Mouse (Mus musculus) v-Abl transformed pro-B cells (cell line): ENCODE measurements around the gene Nphp3.

Experiments
- in situ Hi-C, 2 experiments: fragments of 400-800 bp; cut with MboI; formaldehyde crosslinking; loops; one replicate each; pipeline ENCODE4 v1.15.1; 2025; ENCODE audit not compliant: unreplicated experiment in 2 of 2

Nphp3 gene

GRCm38 (mm10) chr9:104001921-104002859 lies at the start of gene Nphp3:
TSS of gene Nphp3 (plus strand) at chr9:104002544.
- in situ Hi-C loops, result loop anchor here (10.0 to 25.0 kb wide), 3 partner anchors 273 to 1393 kb away; partner anchors contain the start of genes Anapc13 (in 1 of the 2), Aste1 (in 1 of the 2), Cep63 (in 1 of the 2) and Nek11 (in 1 of the 2)

DNA sequence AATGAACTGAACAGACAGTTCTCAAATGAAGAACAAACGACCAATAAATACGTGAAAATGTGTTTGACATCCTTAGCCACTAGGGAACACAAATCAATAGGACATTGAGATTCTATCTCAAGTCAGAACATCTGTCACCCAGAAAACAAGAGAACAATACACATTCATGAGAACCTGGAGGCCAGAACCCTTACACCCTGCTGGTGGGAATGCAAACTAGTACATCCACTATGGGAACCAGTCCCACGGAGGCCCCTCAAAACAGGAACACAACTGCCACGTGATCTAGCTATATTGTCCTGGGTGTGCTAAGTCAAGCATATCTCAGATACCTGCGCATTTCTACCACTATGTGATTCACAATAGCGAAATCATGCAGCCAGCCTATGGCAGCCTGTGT lies 43.6 kb upstream of the Nphp3 start:
- in situ Hi-C loops, result no loop called here

GRCm38 (mm10) chr9:103959989-103960388 lies 42.4 kb upstream of the Nphp3 start:
- in situ Hi-C loops, result no loop called here

GRCm38 (mm10) chr9:103996496-103996895 lies 5.8 kb upstream of the Nphp3 start:
- in situ Hi-C loops, result loop anchor here (5.0 to 25.0 kb wide), 9 partner anchors 234 to 904 kb away; partner anchors contain the start of genes 1300017J02Rik (in 2 of the 2), Topbp1 (in 2 of the 2) and Tmem108 (in 1 of the 2)

- in situ Hi-C loops, result loop anchor here (10.0 to 25.0 kb wide), 3 partner anchors 274 to 1394 kb away; partner anchors contain the start of genes Anapc13 (in 1 of the 2), Aste1 (in 1 of the 2), Cep63 (in 1 of the 2) and Nek11 (in 1 of the 2)
These were observed 1.7 kb upstream of the Nphp3 start for GRCm38 (mm10) chr9:104000601-104001000.

DNA sequence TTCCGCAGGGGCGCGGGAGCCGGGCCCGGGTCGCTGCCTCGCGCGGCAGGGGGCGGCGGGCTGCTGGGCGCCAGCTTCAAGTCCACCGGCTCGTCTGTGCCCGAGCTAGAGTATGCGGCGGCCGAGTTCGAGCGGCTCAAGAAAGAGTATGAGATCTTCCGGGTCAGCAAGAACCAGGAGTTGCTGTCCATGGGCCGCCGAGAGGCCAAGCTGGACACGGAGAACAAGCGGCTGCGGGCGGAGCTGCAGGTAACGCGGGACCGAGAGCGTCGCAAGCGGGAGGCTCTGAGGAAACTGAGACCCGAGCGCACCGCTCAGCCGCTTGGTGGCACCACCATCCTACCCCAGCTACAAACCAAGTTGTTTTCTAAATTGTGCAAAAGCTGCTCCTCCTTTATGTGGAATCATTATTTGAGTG lies 578 bp downstream of the Nphp3 start:
- in situ Hi-C loops, result loop anchor here (10.0 to 25.0 kb wide), 3 partner anchors 272 to 1392 kb away; partner anchors contain the start of genes Anapc13 (in 1 of the 2), Aste1 (in 1 of the 2), Cep63 (in 1 of the 2) and Nek11 (in 1 of the 2)

- in situ Hi-C loops, result loop anchor here in 1 of 2 experiments (25.0 kb wide), 1 partner anchor 1377 kb away; the partner anchor contains the start of genes Anapc13 and Cep63
These were observed 12.2 kb downstream of the Nphp3 start for GRCm38 (mm10) chr9:104014526-104014925.

GRCm38 (mm10) chr9:104021026-104021425 lies 18.7 kb downstream of the Nphp3 start:
- in situ Hi-C loops, result loop anchor here in 1 of 2 experiments (25.0 kb wide), 1 partner anchor 1384 kb away; the partner anchor contains the start of genes Anapc13 and Cep63

- in situ Hi-C loops, result no loop called here
These were observed 24.8 kb downstream of the Nphp3 start for GRCm38 (mm10) chr9:104027186-104027585.

DNA sequence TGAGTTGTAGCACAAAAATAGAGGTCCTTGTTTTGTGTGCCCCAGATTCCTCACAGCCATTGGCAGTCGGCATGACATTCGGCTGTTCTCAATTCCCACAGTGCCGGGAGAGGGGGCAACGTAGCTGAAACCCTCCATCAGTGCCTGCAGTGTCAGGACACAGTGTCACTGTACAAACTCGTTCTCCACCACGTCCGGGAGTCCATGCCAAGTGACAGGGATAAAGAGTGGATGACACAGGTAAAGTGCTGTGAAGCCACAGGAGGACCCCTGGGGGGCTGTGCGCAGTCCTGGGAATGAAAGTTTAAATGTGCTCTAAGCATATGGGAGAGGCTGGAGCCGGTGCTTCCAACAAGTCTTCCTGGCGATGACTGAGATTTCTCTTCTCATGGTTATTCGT lies 27.5 kb downstream of the Nphp3 start:
- in situ Hi-C loops, result loop anchor here in 1 of 2 experiments (10.0 kb wide), 1 partner anchor 345 kb away; no protein-coding TSS in a partner anchor

- in situ Hi-C loops, result loop anchor here in 1 of 2 experiments (10.0 kb wide), 1 partner anchor 341 kb away; no protein-coding TSS in a partner anchor
These were observed 31.9 kb downstream of the Nphp3 start for GRCm38 (mm10) chr9:104034231-104034630.

GRCm38 (mm10) chr9:104034718-104035117 lies 32.4 kb downstream of the Nphp3 start:
- in situ Hi-C loops, result loop anchor here (5.0 to 10.0 kb wide), 2 partner anchors 340 to 348 kb away; no protein-coding TSS in a partner anchor

DNA sequence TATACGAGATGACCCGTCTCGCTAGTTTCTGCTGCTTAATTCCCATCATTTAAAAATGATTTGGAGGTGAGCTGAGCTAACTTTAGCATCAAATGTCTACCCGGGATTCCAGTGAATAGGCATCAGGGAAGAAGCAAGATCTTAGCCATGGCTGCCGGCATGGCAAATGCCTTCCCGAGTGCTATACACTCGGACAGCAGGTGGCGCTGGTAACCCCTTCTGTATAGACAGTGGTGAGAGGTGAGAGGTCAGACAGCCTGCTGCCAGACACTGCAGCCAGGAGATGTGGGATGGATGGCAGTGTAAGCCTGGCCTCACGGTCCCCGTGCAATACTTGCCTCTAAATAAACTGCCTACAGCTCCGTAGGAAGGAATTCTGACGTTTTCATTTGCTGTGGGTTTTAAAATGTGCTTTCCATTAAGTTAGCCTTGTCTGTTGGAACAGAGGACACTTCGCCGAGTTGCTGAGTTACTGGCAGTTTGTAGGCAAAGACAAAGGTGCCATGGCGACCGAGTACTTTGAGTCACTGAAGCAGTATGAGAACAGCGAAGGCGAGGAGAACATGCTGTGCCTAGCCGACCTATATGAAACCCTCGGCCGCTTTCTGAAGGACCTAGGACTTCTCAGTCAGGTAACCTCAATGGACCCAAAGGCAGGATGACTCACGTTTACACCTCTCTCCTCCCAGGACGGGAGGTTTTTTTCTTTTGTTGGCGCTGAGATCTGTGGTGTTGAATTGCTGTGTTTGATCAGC lies 33.1 kb downstream of the Nphp3 start:
- in situ Hi-C loops, result loop anchor here (5.0 to 10.0 kb wide), 2 partner anchors 339 to 347 kb away; no protein-coding TSS in a partner anchor

- in situ Hi-C loops, result loop anchor here (5.0 to 10.0 kb wide), 2 partner anchors 337 to 344 kb away; no protein-coding TSS in a partner anchor
These were observed 35.9 kb downstream of the Nphp3 start for GRCm38 (mm10) chr9:104038266-104038665.

DNA sequence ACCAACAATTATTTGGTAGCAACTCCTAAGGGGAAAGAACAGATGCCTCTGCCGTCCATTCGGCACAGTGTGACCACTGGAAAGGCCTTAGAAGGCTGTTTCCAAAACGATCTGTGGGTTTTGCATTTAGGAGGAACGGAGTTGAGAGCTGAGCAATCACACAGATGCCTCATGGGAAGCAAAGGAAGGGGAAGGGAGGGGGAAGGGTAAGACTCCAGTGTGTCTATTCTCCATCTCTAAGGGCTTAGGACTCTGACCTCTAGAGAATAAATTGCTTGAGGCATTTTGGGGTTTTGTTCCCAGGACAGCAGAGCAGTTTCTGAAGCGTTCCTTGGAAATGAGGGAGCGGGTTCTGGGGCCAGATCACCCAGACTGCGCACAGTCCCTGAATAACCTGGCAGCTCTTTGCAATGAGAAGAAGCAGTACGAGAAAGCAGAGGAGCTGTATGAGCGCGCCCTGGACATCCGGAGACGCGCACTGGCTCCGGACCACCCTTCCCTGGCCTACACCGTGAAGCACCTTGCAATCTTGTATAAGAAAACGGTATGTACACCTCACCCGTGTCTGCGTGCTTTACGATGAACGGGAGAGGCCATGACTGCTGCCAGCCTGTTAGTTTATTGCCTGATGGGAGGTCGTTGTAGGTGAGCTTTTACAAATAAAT lies 36.8 kb downstream of the Nphp3 start:
- in situ Hi-C loops, result loop anchor here (5.0 to 10.0 kb wide), 2 partner anchors 336 to 343 kb away; no protein-coding TSS in a partner anchor

GRCm38 (mm10) chr9:104039742-104040141 lies 37.4 kb downstream of the Nphp3 start:
- in situ Hi-C loops, result loop anchor here (5.0 to 10.0 kb wide), 2 partner anchors 335 to 343 kb away; no protein-coding TSS in a partner anchor

DNA sequence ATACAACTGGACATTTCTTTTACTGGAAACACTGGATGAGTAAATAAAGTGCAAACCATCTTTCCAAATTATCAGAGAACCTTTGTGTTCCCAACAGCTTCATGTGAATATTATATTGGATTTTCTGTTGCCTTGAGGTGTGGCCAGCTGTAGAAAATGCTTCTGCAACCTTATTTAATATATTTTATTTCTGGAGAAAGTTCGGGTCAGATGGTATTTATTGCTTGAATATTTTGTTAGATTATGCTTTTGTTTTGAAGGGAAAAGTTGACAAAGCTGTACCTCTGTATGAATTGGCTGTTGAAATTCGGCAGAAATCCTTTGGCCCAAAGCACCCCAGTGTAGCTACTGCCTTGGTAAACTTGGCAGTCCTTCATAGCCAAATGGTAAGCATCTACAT lies 38.0 kb downstream of the Nphp3 start, which contains the start of gene Gm28305:
TSS of gene Gm28305 (plus strand) at position 301 of the 400 bp plus-strand sequence.
- in situ Hi-C loops, result no loop called here

DNA sequence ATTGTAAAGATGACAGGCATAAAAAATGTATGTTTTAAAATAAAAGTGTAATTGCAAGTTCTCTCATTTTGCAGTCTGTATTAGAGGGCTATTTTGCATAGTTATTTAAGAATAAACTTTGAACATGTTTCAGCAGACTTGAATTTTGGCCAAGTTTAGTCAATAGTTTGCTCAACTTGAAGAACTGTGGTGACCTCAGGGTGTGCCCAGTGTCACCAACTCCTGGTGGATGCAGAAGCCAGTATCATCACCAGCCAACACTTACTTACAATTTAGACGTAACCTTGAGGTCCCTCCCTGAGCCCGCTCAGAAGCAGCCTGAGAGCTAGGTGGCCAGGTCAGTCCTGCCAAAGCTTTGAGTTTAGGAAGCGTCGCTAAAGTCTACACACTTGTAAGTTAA lies 41.3 kb downstream of the Nphp3 start:
- in situ Hi-C loops, result no loop called here

GRCm38 (mm10) chr9:104051028-104051427 lies 48.7 kb downstream of the Nphp3 start:
- in situ Hi-C loops, result loop anchor here in 1 of 2 experiments (25.0 kb wide), 1 partner anchor 1336 kb away; the partner anchor contains the start of genes Aste1 and Nek11
